Mouse (Mus musculus) embryo, embryonic 10 days (tissue): Measurements from ENCODE around the gene Dmd.

Experiments
- DNase-seq: peaks from one replicate; pipeline ENCODE4 v3.0.0-alpha.2; 2015; ENCODE audit warnings: low spot score

The Dmd gene

GRCm38 (mm10) chrX:84435608-84436007, 1486.9 kb downstream of the Dmd start:
- no peak for DNase-seq

- DNase-seq, result no peak
Measured at GRCm38 (mm10) chrX:84436556-84436955, 1487.9 kb downstream of the Dmd start.

GRCm38 (mm10) chrX:84442996-84443395, 1494.3 kb downstream of the Dmd start:
- DNase-seq, result no peak

- DNase-seq, result no peak
Measured at GRCm38 (mm10) chrX:84443985-84444384, 1495.3 kb downstream of the Dmd start.

GRCm38 (mm10) chrX:84444638-84445037, 1496.0 kb downstream of the Dmd start:
- DNase-seq, result no peak

- peak; percentile 11 for DNase-seq
Measured at GRCm38 (mm10) chrX:84454473-84454872, 1505.8 kb downstream of the Dmd start.

GRCm38 (mm10) chrX:84514650-84515366, 1566.1 kb downstream of the Dmd start:
- no peak for DNase-seq

- DNase-seq, result no peak
Measured at GRCm38 (mm10) chrX:84551995-84552394, 1603.3 kb downstream of the Dmd start.

GRCm38 (mm10) chrX:84553441-84553840, 1604.8 kb downstream of the Dmd start:
- DNase-seq, result no peak

GRCm38 (mm10) chrX:84598476-84598875, 1649.8 kb downstream of the Dmd start:
- DNase-seq, result no peak

GRCm38 (mm10) chrX:84640446-84640845, 1691.8 kb downstream of the Dmd start:
- DNase-seq, result no peak

GRCm38 (mm10) chrX:84747683-84748082, 1799.0 kb downstream of the Dmd start:
- DNase-seq, result peak; percentile 56

- DNase-seq, result peak; percentile 85
Measured at GRCm38 (mm10) chrX:84860012-84860647, 1911.5 kb downstream of the Dmd start.

- peak; percentile 4 for DNase-seq
Measured at GRCm38 (mm10) chrX:84873090-84873489, 1924.4 kb downstream of the Dmd start.

- DNase-seq, result no peak
Measured at GRCm38 (mm10) chrX:84878125-84878524, 1929.5 kb downstream of the Dmd start.

GRCm38 (mm10) chrX:84932715-84933473, 1984.2 kb downstream of the Dmd start:
- no peak for DNase-seq

GRCm38 (mm10) chrX:84960557-84960956, 2011.9 kb downstream of the Dmd start:
- DNase-seq, result peak; percentile 10

GRCm38 (mm10) chrX:84960972-84961371, 2012.3 kb downstream of the Dmd start:
- peak; percentile 4 for DNase-seq

- DNase-seq, result no peak
Measured at GRCm38 (mm10) chrX:85008304-85008703, 2059.6 kb downstream of the Dmd start.

- DNase-seq, result no peak
Measured at GRCm38 (mm10) chrX:85041466-85042058, 2092.9 kb downstream of the Dmd start.

- DNase-seq, result no peak
Measured at GRCm38 (mm10) chrX:85046631-85047030, 2098.0 kb downstream of the Dmd start.
